Mouse (Mus musculus): Measurements from ENCODE around the gene Vmn2r12. TPM values are rescaled to one million over a fixed set of nuclear protein-coding genes. Genes with fewer than 3 reads are reported as not detected.

Gene Vmn2r12
- total and polyA plus RNA-seq, 3 experiments: not detected

Other genes starting within 250 kb of the Vmn2r12 start
- not detected in 2 replicates for gene Vmn2r9, start 245.3 kb downstream of the Vmn2r12 start, total RNA-seq (2012; rRNA removed)
- gene Vmn2r9, start 245.3 kb downstream of the Vmn2r12 start, polyA plus RNA-seq (2012; ENCODE audit: insufficient read depth in 1 of 2, insufficient read length in 2 of 2, low read depth in 1 of 2, low replicate concordance in 2 of 2, missing spikeins in 1 of 2): not detected
- gene Vmn2r10, start 91.4 kb downstream of the Vmn2r12 start, total RNA-seq (2012; rRNA removed): not detected in 2 replicates
- under 1 TPM in 1 of 2 experiments, not detected in 1; 0.07 TPM for gene Vmn2r10, start 91.4 kb downstream of the Vmn2r12 start, polyA plus RNA-seq (2012; ENCODE audit: insufficient read depth in 1 of 2, insufficient read length in 2 of 2, low read depth in 1 of 2, low replicate concordance in 2 of 2, missing spikeins in 1 of 2)
- gene Vmn2r11, start 38.4 kb downstream of the Vmn2r12 start, total RNA-seq (2012; rRNA removed): not detected in 2 replicates
- not detected for gene Vmn2r11, start 38.4 kb downstream of the Vmn2r12 start, polyA plus RNA-seq (2012; ENCODE audit: insufficient read depth in 1 of 2, insufficient read length in 2 of 2, low read depth in 1 of 2, low replicate concordance in 2 of 2, missing spikeins in 1 of 2)
- gene Vmn2r13, start 94.2 kb upstream of the Vmn2r12 start, total RNA-seq (2012; rRNA removed): not detected in 2 replicates
- not detected for gene Vmn2r13, start 94.2 kb upstream of the Vmn2r12 start, polyA plus RNA-seq (2012; ENCODE audit: insufficient read depth in 1 of 2, insufficient read length in 2 of 2, low read depth in 1 of 2, low replicate concordance in 2 of 2, missing spikeins in 1 of 2)
- not detected in 2 replicates for gene Vmn2r14, start 126.8 kb upstream of the Vmn2r12 start, total RNA-seq (2012; rRNA removed)
- gene Vmn2r14, start 126.8 kb upstream of the Vmn2r12 start, polyA plus RNA-seq (2012; ENCODE audit: insufficient read depth in 1 of 2, insufficient read length in 2 of 2, low read depth in 1 of 2, low replicate concordance in 2 of 2, missing spikeins in 1 of 2): not detected
- gene Vmn2r15, start 199.7 kb upstream of the Vmn2r12 start, total RNA-seq (2012; rRNA removed): not detected in 2 replicates
- gene Vmn2r15, start 199.7 kb upstream of the Vmn2r12 start, polyA plus RNA-seq (2012; ENCODE audit: insufficient read depth in 1 of 2, insufficient read length in 2 of 2, low read depth in 1 of 2, low replicate concordance in 2 of 2, missing spikeins in 1 of 2): not detected
- gene Vmn2r16, start 232.2 kb upstream of the Vmn2r12 start, total RNA-seq (2012; rRNA removed): not detected in 2 replicates
- gene Vmn2r16, start 232.2 kb upstream of the Vmn2r12 start, polyA plus RNA-seq (2012; ENCODE audit: insufficient read depth in 1 of 2, insufficient read length in 2 of 2, low read depth in 1 of 2, low replicate concordance in 2 of 2, missing spikeins in 1 of 2): not detected